Mouse (Mus musculus): Measurements from ENCODE around the gene Fcer1g.

Gene Fcer1g

GRCm38 (mm10) chr1:171187851-171188700, 46.1 kb downstream of the Fcer1g start:
- no peak for DNase-seq (ENCODE audit: low read depth, low spot score)

DNA sequence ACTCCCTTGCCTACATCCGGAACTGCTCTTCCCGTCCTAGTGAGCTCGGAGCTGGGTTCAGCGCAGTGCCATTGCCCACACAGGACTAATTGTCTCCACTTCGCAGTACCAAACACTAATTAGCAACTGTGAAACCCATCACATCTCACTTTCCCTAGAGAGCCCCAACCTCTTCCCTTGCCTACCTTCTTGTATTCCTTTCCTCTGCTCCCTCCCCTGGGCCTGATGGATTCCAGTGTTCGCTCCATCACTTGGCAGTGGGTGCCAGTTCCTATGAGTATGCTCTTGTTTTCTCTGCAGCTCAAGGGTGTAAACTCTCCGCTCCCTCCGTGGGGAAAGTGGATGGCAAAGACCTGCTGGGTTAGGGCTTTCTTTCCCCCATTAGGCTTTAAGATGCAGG, 48.5 kb downstream of the Fcer1g start:
- DNase-seq (ENCODE audit: low read depth, low spot score): no peak

DNA sequence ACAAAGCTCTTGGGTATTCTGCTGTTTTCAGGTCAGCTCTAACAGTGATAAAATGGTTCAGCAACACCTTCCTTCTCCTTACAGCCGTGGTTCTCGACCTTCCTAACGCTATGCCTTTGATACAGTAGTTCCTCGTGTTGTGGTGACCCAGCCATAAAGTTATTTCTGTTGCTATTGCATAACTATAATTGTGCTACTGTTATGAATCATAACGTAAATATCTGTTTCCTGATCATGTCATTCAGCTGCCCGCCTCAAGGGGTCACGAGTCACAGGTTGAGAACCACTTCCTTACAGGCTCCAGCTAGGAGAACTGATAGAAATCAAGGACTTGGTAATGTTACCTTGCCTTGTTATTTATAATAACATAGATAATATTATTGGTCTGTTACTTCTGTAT, 49.9 kb downstream of the Fcer1g start:
- peak; percentile 80 for DNase-seq (ENCODE audit: low read depth, low spot score)

DNA sequence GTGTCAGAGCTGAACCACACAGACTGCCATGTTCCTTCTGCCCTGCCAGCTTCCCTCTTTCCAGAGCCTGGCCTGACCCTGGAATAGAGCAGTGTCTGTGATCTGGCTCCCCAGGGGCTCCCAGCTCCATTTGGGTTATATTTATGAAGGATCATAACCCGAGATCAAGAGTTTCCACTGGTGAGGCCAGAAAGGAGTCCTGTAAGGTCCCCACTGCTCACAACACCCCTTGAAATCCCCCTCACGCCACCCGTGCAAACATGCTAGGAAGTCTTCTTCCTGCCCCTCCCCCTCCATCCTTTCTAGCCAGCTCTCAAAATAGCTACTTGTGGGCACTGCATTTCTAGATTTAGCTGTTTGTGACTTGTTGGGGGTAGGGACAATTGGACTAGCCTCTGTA, 50.5 kb downstream of the Fcer1g start:
- peak; percentile 31 for DNase-seq (ENCODE audit: low read depth, low spot score)

- DNase-seq (ENCODE audit: low read depth, low spot score): no peak
These were observed 51.1 kb downstream of the Fcer1g start for GRCm38 (mm10) chr1:171183025-171183424.
